Mouse (Mus musculus) cerebellum, adult 18-20 months (tissue): Measurements from ENCODE around the gene Rapgef6.

Source experiments
- DNase-seq, 2 experiments: peaks; one replicate each; pipeline ENCODE4 v3.0.0; 2021

Rapgef6 gene

GRCm38 (mm10) chr11:54695951-54696350 lies 173.3 kb downstream of the Rapgef6 start:
- DNase-seq, result peak; percentile 13 to 17

- DNase-seq, result no peak
Observed at GRCm38 (mm10) chr11:54697611-54698010, 175.0 kb downstream of the Rapgef6 start.

- DNase-seq, result no peak
Observed at GRCm38 (mm10) chr11:54698636-54699035, 176.0 kb downstream of the Rapgef6 start.

- no peak for DNase-seq
Observed at GRCm38 (mm10) chr11:54699972-54700371, 177.3 kb downstream of the Rapgef6 start.

- DNase-seq, result no peak
Observed at GRCm38 (mm10) chr11:54701848-54702247, 179.2 kb downstream of the Rapgef6 start.

GRCm38 (mm10) chr11:54703306-54703705 lies 180.7 kb downstream of the Rapgef6 start:
- peak; percentile 69 to 75 for DNase-seq

- no peak for DNase-seq
Observed at GRCm38 (mm10) chr11:54708153-54708552, 185.5 kb downstream of the Rapgef6 start.

- DNase-seq, result no peak
Observed at GRCm38 (mm10) chr11:54709645-54710044, 187.0 kb downstream of the Rapgef6 start.

GRCm38 (mm10) chr11:54710512-54711293 lies 188.1 kb downstream of the Rapgef6 start:
- no peak for DNase-seq

- DNase-seq, result no peak
Observed at GRCm38 (mm10) chr11:54712849-54713248, 190.2 kb downstream of the Rapgef6 start.

- no peak for DNase-seq
Observed at GRCm38 (mm10) chr11:54717893-54718292, 195.2 kb downstream of the Rapgef6 start.

- no peak for DNase-seq
Observed at GRCm38 (mm10) chr11:54718601-54719000, 196.0 kb downstream of the Rapgef6 start.

- no peak for DNase-seq
Observed at GRCm38 (mm10) chr11:54722057-54722456, 199.4 kb downstream of the Rapgef6 start.

- DNase-seq, result peak in 1 of 2 experiments; percentile 21
Observed at GRCm38 (mm10) chr11:54724353-54725034, 201.8 kb downstream of the Rapgef6 start.

GRCm38 (mm10) chr11:54726571-54727062 lies 204.0 kb downstream of the Rapgef6 start:
- DNase-seq, result no peak

- DNase-seq, result no peak
Observed at GRCm38 (mm10) chr11:54727327-54727901, 204.8 kb downstream of the Rapgef6 start.

GRCm38 (mm10) chr11:54728371-54728770 lies 205.7 kb downstream of the Rapgef6 start:
- no peak for DNase-seq

- no peak for DNase-seq
Observed at GRCm38 (mm10) chr11:54729311-54729710, 206.7 kb downstream of the Rapgef6 start.

- DNase-seq, result no peak
Observed at GRCm38 (mm10) chr11:54730931-54731330, 208.3 kb downstream of the Rapgef6 start.

- DNase-seq, result no peak
Observed at GRCm38 (mm10) chr11:54731367-54731766, 208.7 kb downstream of the Rapgef6 start.

- no peak for DNase-seq
Observed at GRCm38 (mm10) chr11:54733546-54733945, 210.9 kb downstream of the Rapgef6 start.

GRCm38 (mm10) chr11:54735114-54735513 lies 212.5 kb downstream of the Rapgef6 start:
- DNase-seq, result no peak

GRCm38 (mm10) chr11:54736903-54737302 lies 214.3 kb downstream of the Rapgef6 start:
- no peak for DNase-seq
